Mouse (Mus musculus) olfactory bulb, adult 2 months (tissue): ENCODE measurements around the gene Pam.

Experiments
- CTCF ChIP-seq: fragments of 200-500 bp; IDR thresholded peaks from 2 replicates; pipeline ENCODE4 v1.5.1; 2012; ENCODE audit warnings: low read depth, mild to moderate bottlenecking, low read length, moderate library complexity; ENCODE audit not compliant: insufficient read depth
- POLR2A ChIP-seq: fragments of 200-500 bp; IDR thresholded peaks from 2 replicates; pipeline ENCODE4 v1.6.1; 2012; ENCODE audit warnings: mild to moderate bottlenecking, low read depth, low read length, moderate library complexity; ENCODE audit not compliant: insufficient read depth

DNA sequence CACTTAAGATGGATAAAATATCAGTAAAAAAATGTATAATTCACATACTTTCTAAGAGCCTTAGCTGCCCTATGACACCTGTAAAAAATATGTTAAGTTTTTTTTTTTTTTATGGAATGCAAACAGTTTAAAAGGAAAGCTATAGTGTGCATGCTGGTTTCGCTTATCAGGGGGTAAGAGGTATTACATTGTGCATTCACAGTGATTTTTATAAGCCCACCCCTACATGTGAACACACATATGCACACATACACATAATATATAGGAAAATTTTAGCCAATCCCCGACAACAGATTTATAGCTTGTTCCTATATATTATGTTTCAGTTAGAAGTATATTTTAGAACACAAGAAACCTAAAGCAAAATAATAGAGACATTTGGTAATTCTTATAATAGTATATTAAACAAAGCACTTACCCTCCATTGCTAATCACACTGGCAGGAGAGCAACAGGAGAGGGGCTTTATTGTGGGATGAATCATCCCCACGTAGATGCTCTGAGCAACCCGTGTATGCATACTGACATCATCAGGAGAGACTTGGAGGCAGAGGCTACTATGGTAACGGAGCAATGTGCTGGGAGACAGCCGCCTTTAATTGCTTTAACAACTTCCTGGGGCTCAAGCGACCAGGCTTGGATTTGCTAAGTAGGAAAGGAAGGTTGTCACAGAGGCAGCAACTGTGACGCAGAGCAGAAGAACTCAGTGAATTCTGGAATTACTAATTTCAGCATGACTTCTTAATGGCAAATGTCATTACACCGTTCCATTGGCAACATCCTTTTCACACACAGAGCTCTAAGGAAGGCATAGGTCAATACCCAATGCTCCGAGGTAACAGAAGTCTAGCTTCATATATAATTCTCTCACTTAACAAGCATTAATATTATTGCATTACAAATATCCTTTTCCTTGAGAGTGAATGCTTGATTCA lies 47.9 kb downstream of the Pam start:
- TF ChIP-seq CTCF (no peak), POLR2A (no peak)
